Mouse (Mus musculus): ENCODE results near the gene Lars2. TPM values are rescaled to one million over a fixed set of nuclear protein-coding genes. Genes with fewer than 3 reads are reported as not detected.
"Not testable (repeated sequence)": the region's sequence is repeated elsewhere in the genome, so short reads cannot be mapped to it uniquely, and the experiment has no call there.

The Lars2 gene
- polyA plus RNA-seq, 1 experiment from 2014 or later, result 1,259 TPM

GRCm38 (mm10) chr9:123365353-123365752, 1.4 kb upstream of the Lars2 start:
- Histone ChIP-seq H3K4me1 (peaks cover 17% of the 10 kb centered on the region), H3K36me3 (replicated peaks) (no peaks in the 10 kb centered on the region), H3K27me3 (no peaks in the 10 kb centered on the region), H3K9me3 (no peaks in the 10 kb centered on the region), H3K9ac (no peak overlapping the region), H3K4me3 (replicated peaks) (no peak overlapping the region), H3K4me2 (no peak overlapping the region), H3K27ac (no peak overlapping the region)
- 81% methylated on average over 1 of the region's 1 CpGs for WGBS
- no peak for ATAC-seq (ENCODE audit: low FRiP score)

- peak overlapping the region; percentile 85 for H3K4me2 ChIP-seq
- WGBS, result 36% methylated on average over 9 of the region's 9 CpGs
Observed at GRCm38 (mm10) chr9:123365942-123366707, 602 bp upstream of the Lars2 start.

DNA sequence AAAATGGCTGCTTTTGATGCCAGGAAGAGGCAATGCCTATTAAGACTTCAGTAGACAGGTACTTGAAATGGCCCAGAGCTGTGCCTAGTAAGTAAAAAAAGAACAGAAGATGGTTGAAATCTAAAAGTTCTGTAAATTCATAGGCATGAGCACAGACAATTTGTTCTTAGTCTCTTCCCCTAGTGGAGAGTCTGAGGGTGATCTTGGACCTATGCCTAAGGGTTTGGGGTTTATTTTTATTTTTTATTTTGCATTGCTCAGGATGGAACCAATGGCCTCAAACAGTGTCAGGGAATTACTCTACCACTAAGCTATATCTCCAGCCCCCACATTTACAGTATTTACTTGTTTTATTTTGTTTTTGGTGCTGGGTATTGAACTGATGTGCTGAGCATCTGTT, 909 bp downstream of the Lars2 start:
- H3K9ac ChIP-seq, result peak overlapping the region; percentile 70; the same call in 1 of the 2 replicates
- no peaks in the 10 kb centered on the region for H3K9me3 ChIP-seq
- no peak for ATAC-seq (ENCODE audit: low FRiP score)
- peak overlapping the region; percentile 77 for H3K4me3 ChIP-seq (replicated peaks)
- peaks cover 17% of the 10 kb centered on the region for H3K4me1 ChIP-seq
- H3K36me3 ChIP-seq (replicated peaks), result peaks cover 11% of the 10 kb centered on the region
- H3K27me3 ChIP-seq, result no peaks in the 10 kb centered on the region
- H3K27ac ChIP-seq, result no peak overlapping the region
- H3K4me2 ChIP-seq, result peak overlapping the region; percentile 85

More at GRCm38 (mm10) chr9:123365942-123366707, 602 bp upstream of the Lars2 start:
- no peaks in the 10 kb centered on the region for H3K9me3 ChIP-seq
- H3K9ac ChIP-seq, result peak overlapping the region; percentile 70; the same call in 1 of the 2 replicates
- peak; percentile 75 for ATAC-seq (ENCODE audit: low FRiP score)
- H3K27ac ChIP-seq, result peak overlapping the region; percentile 86
- H3K4me1 ChIP-seq, result peaks cover 17% of the 10 kb centered on the region
- H3K36me3 ChIP-seq (replicated peaks), result no peaks in the 10 kb centered on the region
- H3K4me3 ChIP-seq (replicated peaks), result peak overlapping the region; percentile 77
- no peaks in the 10 kb centered on the region for H3K27me3 ChIP-seq

- Histone ChIP-seq H3K9ac (no peak overlapping the region), H3K9me3 (no peaks in the 10 kb centered on the region), H3K4me3 (replicated peaks) (no peak overlapping the region), H3K4me2 (no peak overlapping the region), H3K27ac (no peak overlapping the region), H3K36me3 (replicated peaks) (peaks cover 23% of the 10 kb centered on the region), H3K4me1 (peaks cover 20% of the 10 kb centered on the region), H3K27me3 (no peaks in the 10 kb centered on the region)
- no peak for ATAC-seq (ENCODE audit: low FRiP score)
- 89% methylated on average over 5 of the region's 5 CpGs for WGBS
Observed at GRCm38 (mm10) chr9:123382399-123382798, 15.7 kb downstream of the Lars2 start.

DNA sequence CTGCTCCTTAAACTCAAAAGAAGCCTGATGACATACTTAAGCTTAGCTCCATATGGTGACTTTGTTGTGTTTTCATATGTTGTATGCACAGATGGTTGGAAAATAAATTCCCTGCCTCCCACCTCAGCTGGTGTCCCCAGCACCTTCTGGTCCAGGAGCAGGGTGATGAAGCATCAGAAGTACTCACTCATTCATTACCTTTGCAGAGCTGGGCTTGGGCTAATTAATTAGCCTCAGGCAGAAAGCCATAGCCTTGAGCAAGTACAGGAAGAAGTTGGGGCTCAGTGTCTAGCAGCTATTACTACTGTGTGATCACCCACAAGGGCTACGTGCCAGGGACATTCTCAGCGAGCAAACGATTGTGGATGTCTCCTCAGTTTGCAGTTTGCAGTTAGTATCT, 18.0 kb downstream of the Lars2 start:
- Histone ChIP-seq H3K4me1 (peaks cover 20% of the 10 kb centered on the region), H3K9ac (no peak overlapping the region), H3K27ac (peak overlapping the region; percentile 73), H3K9me3 (no peaks in the 10 kb centered on the region), H3K27me3 (no peaks in the 10 kb centered on the region), H3K36me3 (replicated peaks) (peaks cover 11% of the 10 kb centered on the region; the same call in 1 of the 2 replicates), H3K4me3 (replicated peaks) (no peak overlapping the region), H3K4me2 (no peak overlapping the region)
- 75% methylated on average over 3 of the region's 3 CpGs for WGBS
- peak; percentile 57; the same call in 1 of the 2 replicates for ATAC-seq (ENCODE audit: low FRiP score)

GRCm38 (mm10) chr9:123385352-123386198, 18.8 kb downstream of the Lars2 start:
- peaks cover 11% of the 10 kb centered on the region; the same call in 1 of the 2 replicates for H3K36me3 ChIP-seq (replicated peaks)
- H3K27ac ChIP-seq, result peak overlapping the region; percentile 73
- 0 out of 2 replicates have a peak, but pooled peaks have one; percentile 17 for ATAC-seq (ENCODE audit: low FRiP score)
- no peak overlapping the region for H3K4me3 ChIP-seq (replicated peaks)
- peaks cover 20% of the 10 kb centered on the region for H3K4me1 ChIP-seq
- no peaks in the 10 kb centered on the region for H3K9me3 ChIP-seq
- no peaks in the 10 kb centered on the region for H3K27me3 ChIP-seq
- no peak overlapping the region for H3K4me2 ChIP-seq
- H3K9ac ChIP-seq, result no peak overlapping the region
- WGBS, result 65% methylated on average over 5 of the region's 5 CpGs

DNA sequence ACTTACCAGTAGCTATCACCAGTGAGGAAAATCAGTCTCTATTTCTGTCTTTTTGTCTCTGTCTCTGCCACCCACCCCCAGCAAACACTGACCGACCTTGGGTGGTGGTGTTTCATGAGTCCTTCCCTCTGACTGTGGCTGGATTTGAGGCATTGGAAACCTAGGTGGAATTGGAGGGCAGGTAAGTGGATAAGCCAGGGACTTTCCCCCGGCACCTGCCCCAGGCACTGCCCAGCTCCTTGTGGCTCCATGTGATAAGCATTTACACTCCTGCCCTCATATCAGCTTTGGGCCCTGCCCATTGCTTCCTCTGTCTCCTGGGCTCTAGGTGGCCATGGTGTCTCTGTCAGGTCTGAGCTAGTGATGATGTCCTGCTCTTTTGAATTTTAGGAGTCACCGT, 19.6 kb downstream of the Lars2 start:
- Histone ChIP-seq H3K27ac (no peak overlapping the region), H3K4me3 (replicated peaks) (no peak overlapping the region), H3K4me1 (peaks cover 20% of the 10 kb centered on the region), H3K36me3 (replicated peaks) (peaks cover 9% of the 10 kb centered on the region; the same call in 1 of the 2 replicates), H3K9ac (no peak overlapping the region), H3K4me2 (no peak overlapping the region), H3K27me3 (no peaks in the 10 kb centered on the region), H3K9me3 (no peaks in the 10 kb centered on the region)
- ATAC-seq (ENCODE audit: low FRiP score), result no peak
- WGBS, result 90% methylated on average over 3 of the region's 3 CpGs

DNA sequence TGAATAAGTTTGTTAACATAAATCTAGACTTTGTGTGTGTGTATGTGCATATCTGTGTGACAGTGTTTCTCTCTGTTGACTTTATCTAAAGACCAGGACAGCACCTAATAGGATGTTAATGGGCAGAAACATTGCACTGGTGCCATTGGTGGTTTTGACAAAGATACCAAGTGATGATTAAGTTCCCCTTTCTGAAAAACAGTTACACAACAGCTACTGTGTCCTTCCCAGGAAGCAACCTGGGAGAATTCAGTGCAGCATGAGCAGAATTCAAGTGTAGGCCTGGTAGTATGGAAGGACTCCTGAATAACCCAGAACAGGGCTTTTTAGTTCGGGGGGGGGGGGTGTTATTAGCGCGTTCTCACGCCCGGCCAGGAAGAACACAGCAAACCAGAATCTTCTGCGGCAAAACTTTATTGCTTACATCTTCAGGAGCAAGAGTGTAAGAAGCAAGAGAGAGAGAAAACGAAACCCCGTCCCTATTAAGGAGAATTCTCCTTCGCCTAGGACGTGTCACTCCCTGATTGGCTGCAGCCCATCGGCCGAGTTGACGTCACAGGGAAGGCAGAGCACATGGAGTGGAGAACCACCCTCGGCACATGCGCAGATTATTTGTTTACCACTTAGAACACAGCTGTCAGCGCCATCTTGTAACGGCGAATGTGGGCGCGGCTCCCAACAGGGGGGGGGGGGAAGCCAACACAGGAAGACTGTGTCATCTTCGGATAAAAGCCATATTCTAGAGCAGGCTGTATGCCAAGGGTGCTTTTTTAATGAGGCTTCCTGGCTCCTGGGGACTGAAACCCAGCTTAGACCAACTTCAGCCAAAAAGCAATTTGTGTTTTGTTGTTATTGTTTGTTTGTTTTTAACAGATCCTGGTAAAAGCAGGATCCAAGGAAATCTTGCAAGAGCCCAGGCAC, 21.6 kb downstream of the Lars2 start:
- H3K4me1 ChIP-seq, result peaks cover 20% of the 10 kb centered on the region
- H3K4me2 ChIP-seq; H3K9ac ChIP-seq; ATAC-seq (ENCODE audit: low FRiP score); H3K9me3 ChIP-seq; H3K4me3 ChIP-seq (replicated peaks); H3K27ac ChIP-seq; H3K36me3 ChIP-seq (replicated peaks); H3K27me3 ChIP-seq: not testable (repeated sequence)
- 97% methylated on average over 11 of the region's 21 CpGs for WGBS

DNA sequence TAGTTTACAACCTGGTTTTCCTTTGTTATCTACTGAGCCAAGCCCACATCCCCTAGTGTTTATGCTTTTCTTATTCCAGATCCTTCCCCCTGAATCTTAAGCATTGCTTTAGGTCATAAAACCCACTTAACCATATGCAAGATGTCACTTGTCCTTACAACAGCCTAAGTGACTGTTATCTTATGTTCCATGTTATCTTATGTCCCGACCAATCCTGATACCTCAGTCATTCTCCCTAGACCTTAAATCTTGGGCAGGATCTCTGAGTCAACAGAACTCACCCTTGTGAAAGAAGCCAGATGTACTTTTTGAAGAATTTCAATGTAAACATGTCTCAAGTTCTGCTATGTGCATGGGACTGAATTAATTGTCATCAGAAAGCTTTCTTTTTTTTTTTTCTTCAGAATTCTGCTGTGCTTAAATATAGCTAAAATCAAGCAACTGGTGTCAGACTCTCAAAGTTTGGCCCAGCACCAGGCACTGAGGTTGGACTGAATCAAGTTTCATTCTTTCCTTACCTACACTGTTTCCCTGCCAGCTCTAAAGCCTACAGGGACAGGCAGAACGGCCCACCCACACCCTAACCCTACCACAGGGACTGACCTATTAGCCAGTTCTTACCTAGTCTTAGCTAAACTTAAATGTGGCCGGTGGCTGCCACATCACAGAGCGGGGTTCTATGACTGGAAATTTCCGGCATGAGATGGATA, 24.6 kb downstream of the Lars2 start:
- Histone ChIP-seq H3K9ac (no peak overlapping the region), H3K4me2 (no peak overlapping the region), H3K27me3 (no peaks in the 10 kb centered on the region), H3K27ac (no peak overlapping the region), H3K4me1 (no peaks in the 10 kb centered on the region), H3K9me3 (no peaks in the 10 kb centered on the region), H3K4me3 (replicated peaks) (no peak overlapping the region), H3K36me3 (replicated peaks) (peaks cover 5% of the 10 kb centered on the region)
- 95% methylated on average over 5 of the region's 5 CpGs for WGBS
- no peak for ATAC-seq (ENCODE audit: low FRiP score)

- peaks cover 6% of the 10 kb centered on the region; the same call in 1 of the 2 replicates for H3K4me1 ChIP-seq
- H3K9me3 ChIP-seq, result no peaks in the 10 kb centered on the region
- peaks cover under 1% of the 10 kb centered on the region; the same call in 1 of the 2 replicates for H3K36me3 ChIP-seq (replicated peaks)
- 75% methylated on average over 6 of the region's 6 CpGs for WGBS
- no peak overlapping the region for H3K4me3 ChIP-seq (replicated peaks)
- ATAC-seq (ENCODE audit: low FRiP score), result no peak
- no peak overlapping the region for H3K9ac ChIP-seq
- no peak overlapping the region for H3K4me2 ChIP-seq
- no peaks in the 10 kb centered on the region for H3K27me3 ChIP-seq
- no peak overlapping the region for H3K27ac ChIP-seq
Observed at GRCm38 (mm10) chr9:123394856-123395255, 28.1 kb downstream of the Lars2 start.

GRCm38 (mm10) chr9:123397701-123398100, 31.0 kb downstream of the Lars2 start:
- H3K4me1 ChIP-seq, result peaks cover 6% of the 10 kb centered on the region; the same call in 1 of the 2 replicates
- WGBS, result 22% methylated on average over 6 of the region's 6 CpGs
- no peak for ATAC-seq (ENCODE audit: low FRiP score)
- no peak overlapping the region for H3K4me2 ChIP-seq
- no peaks in the 10 kb centered on the region for H3K9me3 ChIP-seq
- H3K4me3 ChIP-seq (replicated peaks), result no peak overlapping the region
- no peaks in the 10 kb centered on the region for H3K27me3 ChIP-seq
- H3K36me3 ChIP-seq (replicated peaks), result peaks cover 9% of the 10 kb centered on the region
- no peak overlapping the region for H3K9ac ChIP-seq
- no peak overlapping the region for H3K27ac ChIP-seq

All from forebrain, embryonic 12.5 days (tissue).